Comparison of ENCODE assay signal across 9 mouse cellular contexts in genomic region chr2:71824146-71824545, GRCm38 (mm10).
"Had no signal": no experiment of that assay in that cellular context is flagged by ENCODE, and none has a peak within 500 bp of the region (broad histone marks: within the 10 kb centered on the region; RNA-seq: fewer than 3 reads in every experiment).

No protein-coding gene starts in this region.

- DNase-seq: lung, adult 2 months; lung, postnatal 14 days; lung, postnatal 36 days; right cerebral cortex, postnatal 25 days; right cerebral cortex, postnatal 4 days; spleen, adult 18-20 months; thymus, adult 18-20 months; thymus, postnatal 14 days; thymus, postnatal 36 days had no signal
